Mouse (Mus musculus): ENCODE measurements at regions not wholly inside any gene's neighbourhood (a gene's known extent, or its start where the extent isn't known, plus 50 kb on each side); places are given as distances from the start of the nearest gene placed in this dataset.

GRCm38 (mm10) chr11:112982165-112982801 lies 200.3 kb downstream of the Sox9 start:
- TF ChIP-seq CTCF (conservative IDR thresholded peaks at IDR 0.05; ENCODE audit: insufficient read depth, insufficient read length, low read depth, low read length) (no peak), POLR2A (IDR thresholded peaks at IDR 0.05; ENCODE audit: low read depth, low read length) (no peak)

Measured in kidney, adult 2 months (tissue).